Mouse (Mus musculus) frontal cortex, postnatal 14 days (tissue): Measurements from ENCODE around the gene Chsy1.

ENCODE experiments used
- DNase-seq, 2 experiments: peaks; one replicate each; pipeline ENCODE4 v3.0.0; 2022; ENCODE audit warnings: low spot score in 2 of 2

Chsy1 gene

DNA sequence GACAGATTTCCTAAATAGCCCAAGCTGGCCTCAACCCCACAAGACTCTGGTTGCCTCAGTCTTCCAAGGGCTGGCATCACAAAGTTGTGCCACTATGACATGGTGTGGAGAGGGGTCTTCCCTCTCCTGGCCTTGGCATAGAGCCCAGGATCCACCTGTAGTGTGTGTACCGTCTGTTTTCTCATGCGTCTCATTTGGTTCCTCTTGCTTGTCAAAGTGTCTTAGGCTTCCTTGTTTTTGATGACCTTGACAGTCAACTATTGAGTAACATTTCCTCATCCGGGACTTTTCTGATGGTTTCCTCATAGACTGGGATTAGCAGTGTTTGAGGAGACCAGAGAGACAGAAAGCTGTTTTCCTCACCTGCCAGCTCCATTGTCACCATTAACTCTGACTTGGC, 30.8 kb downstream of the Chsy1 start:
- DNase-seq, result no peak

DNA sequence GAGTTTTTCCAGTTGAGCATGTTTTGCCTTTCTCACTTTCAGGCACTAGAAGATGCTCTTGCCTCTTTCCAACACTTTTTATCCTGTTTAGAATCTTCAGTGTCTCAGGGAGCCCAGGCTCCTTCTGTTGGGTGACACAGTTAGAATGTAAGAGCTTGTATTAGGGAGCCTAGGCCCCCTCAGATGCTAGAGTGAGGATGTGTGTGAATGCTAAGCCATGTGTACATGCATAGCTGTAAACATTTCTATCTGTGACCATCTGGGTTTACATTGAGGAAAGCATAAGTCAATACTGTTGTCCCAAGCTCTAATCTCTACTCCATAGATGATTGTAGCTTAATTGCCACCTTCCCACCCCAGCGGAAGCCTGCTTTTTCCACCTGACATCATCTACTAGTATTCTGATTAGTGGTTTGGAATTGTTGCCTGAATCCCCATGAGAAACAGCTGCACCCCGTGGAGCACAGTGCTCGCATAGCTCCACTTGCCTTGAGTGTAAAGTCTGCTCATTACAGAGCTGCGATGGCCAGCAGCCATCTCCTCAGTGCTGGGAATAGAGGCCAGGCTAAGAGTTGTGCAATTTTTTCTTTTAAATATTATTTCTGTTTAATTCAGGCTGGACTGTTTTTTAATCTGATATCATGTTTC, 31.7 kb downstream of the Chsy1 start:
- no peak for DNase-seq

- DNase-seq, result no peak
Observed at GRCm38 (mm10) chr7:66142514-66142913, 33.2 kb downstream of the Chsy1 start.

DNA sequence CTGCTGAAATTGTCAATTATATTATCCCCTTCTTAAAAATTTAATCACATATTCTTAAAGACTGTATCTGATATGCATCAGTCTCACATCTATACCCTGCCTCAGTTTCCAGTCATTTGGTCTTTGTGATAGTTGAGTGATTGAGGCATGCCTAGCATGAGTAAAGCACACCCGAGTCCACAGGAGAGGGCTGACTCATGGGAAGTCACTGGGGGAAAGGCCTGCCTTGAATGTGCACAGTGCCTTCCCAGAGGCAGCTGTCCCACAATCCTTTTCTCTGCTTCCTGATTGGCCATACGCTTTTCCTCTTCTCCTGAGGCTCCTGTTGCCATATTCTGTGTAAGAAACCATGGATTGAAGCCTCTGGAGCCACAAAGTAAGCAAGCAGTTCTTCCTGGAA, 35.2 kb downstream of the Chsy1 start:
- no peak for DNase-seq

DNA sequence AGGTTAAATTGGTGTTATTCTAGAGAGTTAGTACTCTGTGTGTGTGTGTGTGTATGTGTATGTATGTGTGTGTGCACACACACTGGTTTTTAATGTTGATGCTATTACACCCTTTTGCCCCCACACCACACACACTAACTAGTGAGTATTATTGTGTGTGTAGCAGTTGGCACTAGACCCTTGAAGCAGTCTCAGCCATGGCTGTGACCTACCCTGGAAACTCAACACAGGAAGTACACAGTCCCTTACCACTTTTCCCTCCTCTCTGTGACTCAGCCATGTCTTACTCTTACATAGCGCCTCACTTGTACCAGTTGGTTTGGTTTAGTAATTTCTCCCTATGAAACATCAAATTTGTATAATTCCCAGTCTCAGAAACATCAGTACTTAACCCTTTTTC, 37.8 kb downstream of the Chsy1 start:
- DNase-seq, result no peak

- DNase-seq, result no peak
Observed at GRCm38 (mm10) chr7:66147816-66148215, 38.5 kb downstream of the Chsy1 start.

- DNase-seq, result no peak
Observed at GRCm38 (mm10) chr7:66149506-66149905, 40.2 kb downstream of the Chsy1 start.

- DNase-seq, result no peak
Observed at GRCm38 (mm10) chr7:66150411-66150810, 41.1 kb downstream of the Chsy1 start.

- no peak for DNase-seq
Observed at GRCm38 (mm10) chr7:66157413-66157812, 48.1 kb downstream of the Chsy1 start.

GRCm38 (mm10) chr7:66157861-66158415, 48.6 kb downstream of the Chsy1 start:
- no peak for DNase-seq

DNA sequence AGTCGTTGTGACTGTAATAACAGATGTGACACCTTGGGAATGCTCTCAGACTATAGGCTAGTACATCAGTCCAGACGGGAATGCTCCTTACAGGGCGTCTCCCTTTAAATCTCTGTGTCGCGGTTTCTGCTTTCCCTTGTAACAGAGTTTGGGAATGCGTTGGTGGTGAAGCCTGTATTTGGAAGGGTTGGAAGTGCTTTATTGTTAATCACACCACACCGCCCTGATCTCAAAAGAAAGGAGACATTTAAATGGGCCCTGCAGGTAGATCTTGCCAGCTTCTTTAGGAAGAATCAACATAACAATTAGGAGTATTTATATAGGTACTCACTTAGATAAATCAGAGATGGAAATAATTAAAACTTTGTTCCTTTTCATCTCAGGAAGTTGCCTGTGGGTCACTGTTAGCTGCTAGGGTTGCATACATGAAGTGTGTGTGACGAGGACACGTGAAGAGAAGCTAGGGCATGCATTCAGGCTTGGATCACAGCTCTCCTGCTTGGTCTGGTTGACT, 49.4 kb downstream of the Chsy1 start:
- no peak for DNase-seq

DNA sequence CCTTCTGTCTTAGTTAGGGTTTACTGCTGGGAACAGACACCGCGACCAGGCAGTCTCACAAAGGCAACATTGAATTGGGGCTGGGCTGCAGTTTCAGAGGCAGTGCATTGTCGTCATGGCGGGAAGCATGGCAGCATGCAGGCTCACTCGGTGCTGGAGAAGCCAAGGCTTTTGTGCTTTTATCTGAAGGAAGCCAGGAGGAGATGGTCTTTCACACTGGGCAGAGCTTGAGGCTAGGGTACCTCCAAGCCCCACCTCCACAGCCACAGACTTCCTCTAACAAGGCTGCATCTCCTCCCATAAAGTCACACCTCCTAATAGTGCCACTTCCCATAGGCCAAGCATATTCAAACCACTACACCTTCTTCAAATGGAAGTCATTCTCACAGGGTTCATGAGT, 50.6 kb downstream of the Chsy1 start:
- no peak for DNase-seq

DNA sequence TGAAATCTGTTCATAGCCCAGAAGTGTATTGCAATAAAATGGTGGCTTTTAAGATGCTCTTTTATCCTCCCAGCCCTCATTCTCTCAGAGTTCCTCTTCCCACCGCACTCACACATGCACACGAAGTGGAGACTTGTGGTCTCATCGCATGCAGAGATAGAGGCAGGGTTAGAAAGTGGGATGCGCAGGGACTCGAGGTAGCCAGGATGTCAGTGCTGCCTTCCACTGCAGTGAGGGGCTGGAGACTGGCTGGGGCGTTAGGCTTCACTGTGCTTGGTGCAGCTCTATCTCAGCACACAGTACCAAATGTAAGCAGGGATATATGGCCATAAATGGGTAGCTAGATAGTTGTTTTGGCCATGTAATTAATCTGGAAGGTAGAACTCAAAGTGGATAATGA, 52.5 kb downstream of the Chsy1 start:
- DNase-seq, result no peak

GRCm38 (mm10) chr7:66162489-66162888, 53.2 kb downstream of the Chsy1 start:
- DNase-seq, result no peak

DNA sequence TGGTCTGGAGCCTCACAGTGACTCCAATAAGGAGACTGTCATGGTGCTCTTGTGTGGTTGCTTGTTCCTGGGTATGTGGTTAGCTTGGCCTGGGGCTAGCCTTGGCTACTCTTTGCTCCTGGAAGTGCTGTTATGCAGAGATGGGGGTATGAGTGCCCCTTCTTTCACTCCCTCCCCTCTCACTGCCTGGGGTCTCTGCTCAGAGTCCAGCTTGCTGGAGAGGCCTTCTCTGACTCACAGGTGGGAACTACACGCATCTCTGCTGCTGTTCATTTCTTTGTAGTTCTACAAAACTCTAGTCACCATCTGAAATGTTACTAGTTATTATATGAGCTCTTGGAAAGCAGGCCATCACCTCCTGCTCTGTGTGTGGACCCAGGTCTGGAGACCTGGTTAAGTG, 53.7 kb downstream of the Chsy1 start:
- DNase-seq, result no peak

DNA sequence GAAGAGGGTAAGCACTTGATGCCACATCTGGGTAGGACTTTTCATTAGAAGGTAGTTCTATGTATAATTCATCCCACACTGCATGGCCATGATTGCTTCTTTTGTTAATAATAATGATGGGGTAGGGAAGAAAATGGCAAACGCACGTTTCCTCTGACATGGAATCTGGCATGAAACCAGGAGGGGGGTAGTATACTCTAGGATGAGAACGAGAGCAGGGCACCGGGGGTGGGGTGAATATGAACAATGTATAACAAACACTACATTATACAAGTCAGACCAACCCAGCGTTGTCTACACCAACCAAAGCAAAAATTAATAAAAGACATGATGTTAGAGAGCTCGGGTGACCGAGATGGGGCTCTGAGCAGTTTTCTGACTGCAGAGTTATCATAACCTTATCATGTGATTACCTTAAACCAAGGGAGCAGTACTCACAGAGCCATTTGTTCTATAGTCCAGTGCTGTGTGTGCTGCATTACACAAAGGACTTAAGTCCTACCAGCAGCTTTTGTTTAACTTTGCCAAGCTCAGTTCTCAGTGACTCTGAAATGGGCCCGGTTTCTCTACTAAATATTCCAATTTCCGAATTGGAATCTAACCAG, 55.2 kb downstream of the Chsy1 start:
- no peak for DNase-seq

- DNase-seq, result no peak
Observed at GRCm38 (mm10) chr7:66165036-66165798, 55.9 kb downstream of the Chsy1 start.

GRCm38 (mm10) chr7:66168877-66169276, 59.6 kb downstream of the Chsy1 start:
- no peak for DNase-seq

- DNase-seq, result no peak
Observed at GRCm38 (mm10) chr7:66169476-66169875, 60.2 kb downstream of the Chsy1 start.

DNA sequence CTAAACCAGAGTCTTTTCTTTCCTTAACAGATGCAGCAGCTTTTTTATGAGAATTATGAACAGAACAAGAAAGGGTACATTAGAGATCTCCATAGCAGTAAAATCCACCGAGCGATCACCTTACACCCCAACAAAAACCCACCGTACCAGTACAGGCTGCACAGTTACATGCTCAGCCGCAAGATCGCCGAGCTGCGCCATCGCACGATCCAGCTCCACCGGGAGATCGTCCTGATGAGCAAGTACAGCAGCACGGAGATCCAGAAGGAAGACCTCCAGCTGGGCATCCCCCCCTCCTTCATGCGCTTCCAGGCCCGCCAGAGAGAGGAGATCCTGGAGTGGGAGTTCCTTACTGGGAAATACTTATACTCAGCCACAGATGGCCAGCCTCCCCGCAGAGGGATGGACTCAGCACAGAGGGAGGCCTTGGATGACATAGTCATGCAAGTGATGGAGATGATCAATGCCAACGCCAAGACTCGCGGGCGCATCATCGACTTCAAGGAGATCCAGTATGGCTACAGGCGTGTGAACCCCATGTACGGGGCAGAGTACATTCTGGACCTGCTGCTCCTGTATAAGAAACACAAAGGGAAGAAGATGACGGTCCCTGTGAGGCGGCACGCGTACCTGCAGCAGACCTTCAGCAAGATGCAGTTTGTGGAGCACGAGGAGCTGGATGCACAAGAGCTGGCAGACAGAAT, 61.6 kb downstream of the Chsy1 start:
- no peak for DNase-seq

- DNase-seq, result no peak
Observed at GRCm38 (mm10) chr7:66175738-66176137, 66.4 kb downstream of the Chsy1 start.

GRCm38 (mm10) chr7:66176256-66176655, 66.9 kb downstream of the Chsy1 start:
- DNase-seq, result no peak
